Mouse (Mus musculus) cerebellum, adult (tissue): ENCODE measurements around the gene Gon4l.

Experiments used
- ATAC-seq: cut with Nextera tagmentation; 2 replicates; pipeline ENCODE4 v1.9.2; 2017; ENCODE audit warnings: mild to moderate bottlenecking, moderate library complexity, mixed read lengths; ENCODE audit not compliant: insufficient number of reproducible peaks, low FRiP score, low TSS enrichment

The Gon4l gene

DNA sequence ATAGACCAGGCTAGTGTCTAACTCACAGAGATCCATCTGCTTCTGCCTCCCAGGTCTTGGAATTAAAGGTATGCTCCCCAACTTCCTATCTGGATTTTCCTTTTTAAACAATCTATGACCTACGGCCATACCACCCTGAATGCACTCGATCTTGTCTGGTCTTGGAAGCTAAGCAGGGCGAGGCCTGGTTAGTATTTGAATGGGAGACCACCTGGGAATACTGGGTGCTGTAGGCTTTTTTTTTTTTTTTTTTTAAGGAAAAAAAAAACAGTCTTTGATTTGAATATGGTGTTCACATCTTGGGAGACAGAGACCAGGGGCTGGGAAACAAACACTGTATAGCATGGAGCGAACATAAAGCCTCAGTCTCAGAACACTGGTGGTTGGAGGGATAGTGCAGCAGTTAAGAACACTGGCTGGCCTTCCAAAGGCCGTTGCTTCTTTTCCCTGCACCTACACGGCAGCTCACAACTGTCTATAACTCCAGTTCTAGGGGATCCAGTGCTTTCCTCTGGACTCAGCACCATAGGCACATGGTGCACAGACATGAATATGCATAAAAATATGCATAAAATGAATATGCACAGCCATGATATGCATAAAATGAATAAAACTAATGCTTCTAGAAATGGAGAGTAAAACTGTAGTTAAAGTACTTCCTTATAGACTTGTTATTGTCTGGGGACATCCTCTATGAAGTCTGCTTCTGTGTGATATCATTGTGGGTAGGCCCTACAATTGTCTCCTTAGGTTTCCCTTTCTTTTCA lies 71.5 kb downstream of the Gon4l start:
- ATAC-seq: no peak

- ATAC-seq: no peak
Observed at GRCm38 (mm10) chr3:88912585-88912984, 77.6 kb downstream of the Gon4l start.

GRCm38 (mm10) chr3:88913511-88914383 lies 78.7 kb downstream of the Gon4l start, which contains the start of gene Msto1:
Gene Msto1 (minus strand): TSS chr3:88913999.
- ATAC-seq: peak; percentile 97

DNA sequence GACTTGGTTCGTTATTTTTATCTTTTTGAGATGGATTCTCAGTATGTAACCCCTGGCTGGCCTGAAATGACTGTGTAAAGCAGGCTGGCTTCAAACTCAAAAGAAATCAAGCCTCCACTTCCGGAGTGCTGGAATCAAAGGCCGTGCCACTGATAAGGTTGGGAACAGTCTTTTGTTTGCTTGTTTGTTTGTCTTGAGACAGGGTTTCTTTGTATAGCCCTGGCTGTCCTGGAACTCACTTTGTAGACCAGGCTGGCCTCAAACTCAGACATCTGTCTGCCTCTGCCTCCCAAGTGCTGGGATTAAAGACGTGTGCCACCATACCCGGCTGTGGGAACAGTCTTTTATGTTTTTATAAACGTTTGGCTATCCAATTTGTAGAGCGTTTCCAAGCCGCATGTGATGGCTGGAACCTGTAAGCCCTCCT lies 79.4 kb downstream of the Gon4l start:
- no peak for ATAC-seq

DNA sequence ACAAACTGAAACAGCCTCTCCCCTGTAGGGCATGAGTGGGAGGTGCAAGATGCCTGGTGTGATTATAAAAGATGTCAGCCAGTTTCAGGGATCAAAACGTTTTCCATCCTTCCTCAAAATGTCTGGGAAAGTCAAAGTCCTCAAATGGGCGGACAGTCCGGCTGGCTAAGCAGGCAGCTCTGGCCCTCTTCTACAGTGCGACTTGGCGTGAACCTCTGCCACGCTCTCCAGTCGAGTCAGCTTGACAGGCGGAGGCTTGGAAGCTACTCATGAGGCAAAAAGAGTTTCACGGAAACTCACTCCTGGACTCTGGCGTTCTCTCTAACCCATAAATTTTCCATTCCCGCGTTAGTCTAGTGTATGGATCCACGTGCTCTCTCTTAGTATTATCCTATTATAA lies 84.0 kb downstream of the Gon4l start:
- ATAC-seq: no peak

GRCm38 (mm10) chr3:88921411-88921810 lies 86.4 kb downstream of the Gon4l start:
- ATAC-seq: no peak

DNA sequence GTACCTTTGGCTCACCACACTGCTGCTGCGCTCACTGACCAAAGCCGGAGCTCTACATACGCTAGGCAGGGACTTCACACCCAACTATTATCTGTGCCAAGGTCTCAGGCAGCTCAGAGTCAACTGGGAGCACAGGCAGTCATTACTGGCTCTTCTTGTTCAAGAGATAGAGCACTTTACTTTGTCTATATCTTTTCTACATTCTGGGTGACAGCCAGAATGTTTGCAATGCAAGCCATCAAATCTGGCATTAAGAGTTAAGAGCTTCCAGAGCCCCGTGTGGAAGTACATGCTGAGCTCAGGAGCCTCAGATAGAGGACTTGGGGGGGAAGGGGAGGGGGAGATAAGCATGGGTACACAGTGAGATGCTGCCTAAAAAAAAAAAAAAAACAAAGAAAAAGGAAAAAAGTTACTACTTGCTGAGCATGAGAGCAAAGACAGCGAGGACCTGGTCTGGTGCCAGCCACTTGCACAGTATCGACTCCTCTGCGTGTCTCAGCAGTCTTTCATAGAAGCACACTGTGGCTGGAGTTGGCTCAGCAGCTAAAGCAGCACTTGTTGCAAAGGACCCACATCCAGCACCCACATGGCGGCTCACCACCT lies 89.1 kb downstream of the Gon4l start:
- no peak for ATAC-seq

- no peak for ATAC-seq
Observed at GRCm38 (mm10) chr3:88925651-88926050, 90.6 kb downstream of the Gon4l start.

DNA sequence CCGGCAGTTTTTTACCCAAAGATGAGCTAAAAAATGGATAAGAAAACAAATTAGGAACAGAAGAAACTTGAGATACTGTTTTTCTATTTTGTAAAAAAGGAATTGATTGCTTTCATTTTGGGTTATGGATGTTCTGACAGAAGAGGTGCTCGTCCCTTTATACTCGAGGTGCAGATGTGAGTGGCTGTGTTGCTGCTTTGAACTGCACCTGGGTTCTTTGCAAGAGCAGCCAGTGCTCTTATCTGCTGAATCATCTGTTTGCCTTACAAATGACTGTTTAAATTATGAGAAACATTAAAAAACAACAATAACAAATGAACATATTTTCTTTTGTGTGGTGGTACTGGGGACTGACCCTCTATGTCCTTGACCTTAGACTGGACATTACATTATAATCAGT lies 94.5 kb downstream of the Gon4l start:
- ATAC-seq: no peak

DNA sequence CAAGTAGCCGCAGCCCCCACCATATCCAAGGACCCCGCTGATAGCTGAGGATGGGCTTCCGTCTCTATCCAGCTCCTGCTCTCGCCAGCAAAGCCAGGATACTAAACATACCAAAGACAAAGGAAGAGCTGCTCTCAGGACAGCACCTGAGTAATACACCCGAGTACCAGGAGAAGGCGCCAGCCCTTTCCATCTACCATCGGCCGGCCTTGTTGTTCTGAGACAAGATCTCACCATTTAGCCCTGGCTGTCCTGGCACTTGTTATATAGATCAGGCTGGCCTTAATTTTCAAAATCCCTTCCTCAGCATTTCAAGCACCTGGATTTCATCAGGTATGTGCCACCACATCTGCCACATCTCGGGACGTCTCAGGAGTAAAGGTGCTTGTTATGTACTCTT lies 104.0 kb downstream of the Gon4l start:
- ATAC-seq: no peak

GRCm38 (mm10) chr3:88939749-88940148 lies 104.7 kb downstream of the Gon4l start:
- no peak for ATAC-seq

GRCm38 (mm10) chr3:88942316-88942880 lies 107.4 kb downstream of the Gon4l start:
- ATAC-seq: no peak

DNA sequence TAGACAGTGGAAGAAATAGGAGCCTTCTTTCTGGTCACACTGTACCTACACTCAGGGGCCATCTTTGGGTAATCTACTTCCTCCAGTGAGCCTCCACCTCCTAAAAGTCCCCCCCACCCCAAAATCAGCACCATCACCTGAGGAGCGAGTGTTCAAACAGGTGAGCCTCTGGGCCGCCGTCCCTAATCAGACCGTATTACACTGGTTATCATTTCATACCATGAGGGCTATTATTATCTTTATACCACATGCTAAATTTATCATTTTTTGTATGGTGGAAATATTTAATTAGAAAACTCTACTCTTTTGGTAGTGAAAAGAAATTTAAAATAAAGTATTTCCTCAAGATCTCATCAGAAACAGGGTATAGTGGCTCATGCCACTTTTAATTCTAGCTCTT lies 109.1 kb downstream of the Gon4l start:
- no peak for ATAC-seq

DNA sequence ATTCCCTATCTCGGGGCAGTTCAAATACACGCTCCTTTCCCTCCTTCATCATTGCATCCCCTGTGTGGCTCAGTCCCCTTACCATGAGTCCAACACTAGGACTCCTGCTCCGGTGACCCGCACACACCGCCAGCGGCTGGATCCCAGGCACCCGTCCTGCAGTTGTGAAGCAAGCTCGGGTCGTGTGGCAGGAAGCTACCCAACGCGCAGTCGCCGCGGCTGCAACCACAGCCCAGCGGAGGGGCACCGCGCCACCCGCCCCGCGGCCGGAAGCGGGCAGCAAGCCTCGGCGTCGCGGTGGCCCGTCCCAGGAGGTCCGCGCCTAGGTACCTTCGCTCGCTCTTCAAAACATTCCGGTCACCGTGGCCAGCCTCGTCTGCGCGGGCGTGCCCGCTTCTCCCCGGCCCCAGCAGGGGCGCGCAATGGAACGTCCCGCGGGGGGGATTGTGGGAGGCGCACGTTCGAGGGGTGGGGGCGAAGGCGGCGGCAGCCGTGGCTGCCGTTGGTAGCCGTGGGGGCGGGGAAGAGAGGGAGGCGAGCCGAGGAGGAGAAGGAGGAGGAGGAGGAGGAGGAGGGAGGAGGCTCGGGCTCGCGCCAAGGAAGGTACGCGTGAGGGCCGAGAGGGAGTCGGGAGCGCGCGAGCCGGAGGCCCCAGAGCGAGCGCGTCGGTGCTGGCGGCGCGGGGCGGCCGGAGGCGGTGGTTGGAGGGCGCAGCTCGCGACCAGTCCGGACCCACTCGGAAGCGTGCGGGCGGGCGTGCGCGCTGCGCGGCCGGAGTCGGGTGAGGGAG lies 115.0 kb downstream of the Gon4l start:
- peak; percentile 86 for ATAC-seq

DNA sequence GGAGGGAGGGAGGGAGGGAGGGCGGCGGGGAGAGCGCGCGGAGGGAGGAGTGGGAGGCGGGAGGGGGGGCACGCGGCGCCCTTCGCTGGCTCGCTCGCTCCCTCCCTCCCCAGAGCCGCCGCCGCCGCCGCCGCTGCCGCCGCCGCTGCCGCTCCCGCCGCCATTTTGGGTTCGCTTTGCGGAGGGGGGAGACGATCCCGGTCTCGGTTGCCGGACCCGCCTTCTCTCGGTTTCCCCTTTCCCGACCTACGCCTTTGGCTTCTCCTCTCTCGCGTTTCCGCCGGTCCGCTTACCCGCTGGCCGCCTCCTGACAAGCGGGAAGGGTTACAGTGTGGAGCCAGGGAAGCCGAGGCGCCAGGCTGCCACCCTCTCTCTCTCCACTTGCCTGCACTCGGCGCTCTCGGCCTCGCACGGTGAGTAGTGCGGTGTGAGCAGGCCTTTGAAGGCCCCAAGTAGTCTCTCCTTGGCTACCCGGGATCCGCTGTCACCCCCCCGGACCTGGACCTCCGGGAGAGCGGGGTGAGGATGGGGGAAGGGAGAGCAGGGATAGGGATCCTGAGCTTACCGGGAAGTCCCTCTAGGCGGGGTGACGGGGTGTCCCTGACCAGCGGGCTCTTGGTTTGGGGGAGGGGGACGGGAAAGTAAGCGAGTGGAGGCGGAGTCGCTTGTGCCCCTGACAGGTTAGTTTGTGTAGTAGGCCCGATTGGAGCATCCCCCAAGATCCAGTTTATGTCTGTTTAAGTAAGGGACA lies 115.7 kb downstream of the Gon4l start, which contains the start of the genes Ash1l and Dap3:
Gene Ash1l (plus strand): TSS at position 47 of the 751 bp plus-strand sequence.
Gene Dap3 (minus strand): TSS at position 606 of the 751 bp plus-strand sequence.
- ATAC-seq: peak; percentile 83

DNA sequence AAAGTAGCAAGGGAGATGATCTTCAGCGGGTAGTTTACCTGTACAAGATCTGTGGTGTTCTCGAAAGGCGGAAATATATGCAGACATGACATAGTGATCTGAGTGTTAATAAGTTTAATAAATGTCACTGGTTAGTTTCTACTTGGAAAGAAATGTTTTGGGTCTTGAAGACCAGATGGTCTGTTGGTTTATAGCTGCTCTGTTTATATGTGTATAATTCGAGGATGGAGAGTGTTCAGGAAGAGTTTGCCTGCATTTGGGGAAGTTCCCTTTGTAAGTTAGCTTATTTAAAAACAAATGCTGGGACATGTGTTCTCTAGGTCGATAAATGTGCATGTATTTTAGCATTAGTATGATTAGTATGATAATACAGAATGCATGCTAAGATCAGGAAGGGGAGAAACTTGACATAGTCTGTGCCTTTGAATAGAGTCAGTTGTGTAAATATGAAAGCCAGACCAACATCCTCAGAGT lies 116.3 kb downstream of the Gon4l start:
- no peak for ATAC-seq

- no peak for ATAC-seq
Observed at GRCm38 (mm10) chr3:88953246-88953645, 118.2 kb downstream of the Gon4l start.

- ATAC-seq: no peak
Observed at GRCm38 (mm10) chr3:88953736-88954135, 118.7 kb downstream of the Gon4l start.
